Comparison of ENCODE assay signal across 8 mouse cellular contexts in genomic region chr16:30389831-30390649, GRCm38 (mm10). TPM values are rescaled to one million over a fixed set of nuclear protein-coding genes. Genes with fewer than 3 reads are reported as not detected.
DNase-seq lines count a peak whose midpoint lies in the region; ATAC-seq lines count a peak whose summit lies in the region.

No protein-coding gene starts in this region.

- 0 out of 2 replicates have a peak, but pooled peaks cover 7% of the 10 kb centered on the region for H3K9me3 ChIP-seq in hindbrain, embryonic 13.5 days

- H3K36me3 ChIP-seq in hindbrain, embryonic 13.5 days: peaks cover 7% of the 10 kb centered on the region

- no peak for ATAC-seq in CD4-positive, CD25-positive, alpha-beta regulatory T cell, adult 4 months
- ATAC-seq in common myeloid progenitor, adult 5-6 weeks (replicated peaks; ENCODE audit: low read depth, poor library complexity, severe bottlenecking): peak; percentile 52
- ATAC-seq in hindbrain, embryonic 13.5 days (ENCODE audit: low FRiP score): no peak
- ATAC-seq in frontal cortex, adult (ENCODE audit: low TSS enrichment): no peak

- peak overlapping the region; percentile 87; the same call in 1 of the 2 replicates for H3K27ac ChIP-seq in hindbrain, embryonic 13.5 days

- 79% methylated on average over 9 of the region's 9 CpGs for WGBS in hindbrain, embryonic 13.5 days

- DNase-seq in CD4-positive, CD25-positive, alpha-beta regulatory T cell, adult 2 months (ENCODE audit: low read depth, low spot score): peak; percentile 29
- DNase-seq in lung, postnatal 14 days: peak; percentile 46
- DNase-seq in spleen, postnatal 36 days (ENCODE audit: low spot score in 2 of 2): peak; percentile 70 to 79
- no peak for DNase-seq in testis, postnatal 14 days (ENCODE audit: low spot score)

- peak overlapping the region; percentile 96 for H3K4me2 ChIP-seq in hindbrain, embryonic 13.5 days

- peak overlapping the region; percentile 96; the same call in 1 of the 2 replicates for H3K9ac ChIP-seq in hindbrain, embryonic 13.5 days

- H3K4me3 ChIP-seq in hindbrain, embryonic 13.5 days: peak overlapping the region; percentile 96

- H3K27me3 ChIP-seq in hindbrain, embryonic 13.5 days: no peaks in the 10 kb centered on the region

- H3K4me1 ChIP-seq in hindbrain, embryonic 13.5 days (replicated peaks): peaks cover 26% of the 10 kb centered on the region

RNA-seq across cellular contexts. Expression of gene Atp13a3, which starts 15.7 kb away (rescaled TPM):
- 10 to 100 TPM in 1 of 2 experiments, 1 to 10 TPM in 1; 8.8 to 13.1 TPM for polyA plus RNA-seq in CD4-positive, CD25-positive, alpha-beta regulatory T cell, adult 4 months (2017; shearing (Covaris generic))
- 114 and 130 TPM in 2 replicates for total RNA-seq in common myeloid progenitor, adult 5-6 weeks (2017)
- polyA plus RNA-seq in hindbrain, embryonic 13.5 days (2015; fragmentation: Nextera tagmentation; extraction: Ambion mirVana): 7.4 and 7.5 TPM in 2 replicates
